Mouse (Mus musculus): ENCODE results near the gene Odaph. TPM values are rescaled to one million over a fixed set of nuclear protein-coding genes. Genes with fewer than 3 reads are reported as not detected.

The Odaph gene
- polyA plus RNA-seq (2012; rRNA removed), result 0.07 and 0.24 TPM in 2 replicates

DNA sequence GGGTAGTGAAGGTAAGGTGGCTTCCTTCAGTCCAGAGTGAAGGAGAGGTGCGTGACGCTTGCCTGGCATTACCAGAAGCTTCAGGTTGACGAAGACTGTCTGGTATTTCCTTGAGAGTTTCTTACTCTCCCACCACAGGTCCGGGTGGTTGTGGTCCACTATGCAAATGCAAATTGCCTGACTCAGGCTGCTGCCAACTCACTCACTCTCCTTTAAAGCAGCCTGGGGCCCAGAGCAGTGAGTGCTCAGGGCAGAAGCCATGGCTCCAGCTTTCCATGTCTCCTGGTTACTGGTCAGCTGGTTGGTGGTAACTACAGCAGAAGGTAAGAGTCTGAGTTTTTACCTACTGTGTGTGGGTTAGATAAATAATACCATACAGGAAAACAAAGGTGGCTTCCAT lies at the start of gene Odaph:
Gene Odaph, plus strand, starts transcription at position 240 of the 400 bp plus-strand sequence.

GRCm38 (mm10) chr5:91962639-91963440 lies 24.4 kb upstream of the Odaph start, which contains the start of gene Rchy1:
Rchy1 (minus strand) TSS chr5:91963068.

GRCm38 (mm10) chr5:92043783-92044182 lies 56.5 kb downstream of the Odaph start, which contains the start of gene Cdkl2:
Cdkl2 (minus strand) TSS chr5:92043883.

Other genes starting within 250 kb of the Odaph start
- gene Rchy1, start 24.4 kb upstream of the Odaph start, polyA plus RNA-seq (2012; rRNA removed), result 55.7 and 61.1 TPM in 2 replicates
- 3.6 and 3.8 TPM in 2 replicates for gene Cdkl2, start 56.4 kb downstream of the Odaph start, polyA plus RNA-seq (2012; rRNA removed)
- 126 and 139 TPM in 2 replicates for gene G3bp2, start 96.2 kb downstream of the Odaph start, polyA plus RNA-seq (2012; rRNA removed)
- gene Uso1, start 150.5 kb downstream of the Odaph start, polyA plus RNA-seq (2012; rRNA removed), result 45.0 and 46.4 TPM in 2 replicates
- gene U90926, start 227.9 kb downstream of the Odaph start, polyA plus RNA-seq (2012; rRNA removed), result not detected in 2 replicates